Mouse (Mus musculus): Measurements from ENCODE around the gene Trim47.

The Trim47 gene

GRCm38 (mm10) chr11:116087194-116088130, 39.5 kb downstream of the Trim47 start:
- peak; percentile 94 for DNase-seq

DNA sequence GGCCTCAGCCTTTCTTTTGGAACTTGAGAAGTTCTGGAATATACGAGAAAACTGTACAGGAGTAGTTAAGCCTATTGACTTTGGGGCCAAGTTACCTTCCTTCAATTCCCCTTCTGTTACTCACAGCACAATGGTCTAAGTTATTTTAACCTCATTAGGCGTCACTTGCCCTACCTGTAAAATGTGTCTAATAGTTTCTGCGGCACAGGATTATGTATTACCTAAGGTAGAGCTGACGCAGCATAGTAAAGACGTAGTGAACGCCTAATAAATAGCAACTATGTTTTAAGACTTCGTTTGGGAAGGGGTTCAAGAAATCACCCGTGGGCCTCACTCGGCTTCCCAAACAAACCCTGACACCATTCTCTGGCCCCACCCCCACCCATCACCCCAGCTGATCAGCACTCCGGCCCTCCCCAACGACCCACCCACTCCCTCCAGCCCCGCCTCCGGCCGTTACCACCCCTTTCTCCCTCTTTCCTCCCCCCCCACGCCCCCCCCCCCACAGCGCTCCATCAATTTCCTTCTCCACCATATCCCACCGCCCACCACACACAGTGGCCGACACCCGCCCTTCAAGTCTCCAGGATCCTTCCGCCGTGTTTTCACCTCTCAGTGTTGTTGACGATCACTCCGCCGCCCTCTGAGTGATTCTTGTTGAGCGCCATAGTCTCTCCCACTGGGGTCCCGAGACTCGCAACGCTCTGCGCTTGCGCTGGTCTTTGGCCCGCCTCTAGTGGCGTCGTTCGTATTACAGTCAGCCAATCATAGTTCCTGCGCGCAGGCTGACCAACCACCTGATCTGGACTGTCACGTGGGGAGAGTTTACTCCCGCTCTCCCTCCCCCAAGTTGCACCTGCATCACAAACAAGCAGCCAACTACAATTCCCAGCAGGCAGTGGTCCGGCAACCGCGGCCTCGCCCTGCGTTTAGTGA, 40.5 kb downstream of the Trim47 start, which contains the start of gene Wbp2:
Gene Wbp2 (minus strand): TSS at position 738 of the 936 bp plus-strand sequence.
- DNase-seq: peak; percentile 100

DNA sequence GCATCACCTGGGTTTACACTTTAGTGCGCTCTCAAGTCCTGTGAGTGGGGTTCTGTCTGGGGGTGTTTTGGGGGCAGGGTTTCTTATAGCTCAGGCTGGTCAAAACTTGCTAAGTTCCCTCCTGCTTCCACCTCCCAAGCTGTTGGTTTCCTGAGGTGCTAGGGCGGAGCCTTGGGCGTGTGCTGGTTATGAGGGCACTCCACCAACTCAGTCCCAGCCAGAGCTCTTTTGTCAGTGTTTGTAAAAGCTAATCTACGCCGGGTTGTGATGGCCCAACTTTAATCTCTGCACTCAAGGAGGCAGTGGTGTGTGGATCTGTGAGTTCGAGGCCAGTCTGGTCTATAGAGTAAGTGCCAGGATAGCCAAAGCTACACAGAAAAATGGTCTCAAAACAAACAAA, 42.8 kb downstream of the Trim47 start:
- peak; percentile 43 for DNase-seq

- no peak for DNase-seq
Measured at GRCm38 (mm10) chr11:116083096-116083672, 43.8 kb downstream of the Trim47 start.

- DNase-seq: peak; percentile 84
Measured at GRCm38 (mm10) chr11:116081081-116081480, 45.9 kb downstream of the Trim47 start.

GRCm38 (mm10) chr11:116079511-116079910, 47.5 kb downstream of the Trim47 start:
- DNase-seq: no peak

DNA sequence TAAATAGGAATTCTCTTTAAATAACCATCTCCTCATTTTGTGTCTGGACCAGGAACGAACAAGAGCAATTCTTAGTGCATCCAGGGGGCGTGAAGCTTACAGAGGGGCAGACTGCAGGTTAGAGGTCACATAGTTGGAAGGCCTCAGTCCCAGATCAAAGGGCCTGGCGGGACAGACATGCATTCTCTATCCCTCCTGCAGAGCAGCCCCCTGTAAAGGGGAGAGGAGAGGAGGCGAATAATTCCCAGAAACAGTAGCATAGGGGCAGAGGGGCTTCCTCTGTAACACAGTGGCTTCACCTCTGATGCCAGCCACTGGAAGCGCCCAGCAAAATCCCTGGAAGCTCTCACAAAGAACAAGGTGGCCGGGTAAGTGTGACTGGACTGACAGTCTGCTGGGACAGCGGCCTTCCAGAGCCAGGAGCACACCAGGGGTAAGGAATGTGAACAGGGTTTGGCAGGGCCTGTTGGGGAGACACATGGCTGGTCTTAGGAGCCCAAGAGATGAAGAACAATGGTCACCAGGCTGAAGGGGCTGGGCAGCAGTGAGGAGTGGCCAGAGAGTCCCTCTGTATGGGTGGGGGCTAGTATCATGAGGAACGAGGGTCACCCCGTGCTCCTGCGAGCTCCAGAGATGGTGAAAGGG, 48.2 kb downstream of the Trim47 start:
- DNase-seq: no peak

GRCm38 (mm10) chr11:116078221-116078620, 48.8 kb downstream of the Trim47 start:
- peak; percentile 88 for DNase-seq

- DNase-seq: peak; percentile 85
Measured at GRCm38 (mm10) chr11:116077446-116078204, 49.4 kb downstream of the Trim47 start, which contains the start of gene Unc13d. Gene Unc13d (minus strand): TSS chr11:116077961.

GRCm38 (mm10) chr11:116076836-116077235, 50.2 kb downstream of the Trim47 start:
- DNase-seq: peak; percentile 28

GRCm38 (mm10) chr11:116076266-116076540, 50.8 kb downstream of the Trim47 start:
- no peak for DNase-seq

DNA sequence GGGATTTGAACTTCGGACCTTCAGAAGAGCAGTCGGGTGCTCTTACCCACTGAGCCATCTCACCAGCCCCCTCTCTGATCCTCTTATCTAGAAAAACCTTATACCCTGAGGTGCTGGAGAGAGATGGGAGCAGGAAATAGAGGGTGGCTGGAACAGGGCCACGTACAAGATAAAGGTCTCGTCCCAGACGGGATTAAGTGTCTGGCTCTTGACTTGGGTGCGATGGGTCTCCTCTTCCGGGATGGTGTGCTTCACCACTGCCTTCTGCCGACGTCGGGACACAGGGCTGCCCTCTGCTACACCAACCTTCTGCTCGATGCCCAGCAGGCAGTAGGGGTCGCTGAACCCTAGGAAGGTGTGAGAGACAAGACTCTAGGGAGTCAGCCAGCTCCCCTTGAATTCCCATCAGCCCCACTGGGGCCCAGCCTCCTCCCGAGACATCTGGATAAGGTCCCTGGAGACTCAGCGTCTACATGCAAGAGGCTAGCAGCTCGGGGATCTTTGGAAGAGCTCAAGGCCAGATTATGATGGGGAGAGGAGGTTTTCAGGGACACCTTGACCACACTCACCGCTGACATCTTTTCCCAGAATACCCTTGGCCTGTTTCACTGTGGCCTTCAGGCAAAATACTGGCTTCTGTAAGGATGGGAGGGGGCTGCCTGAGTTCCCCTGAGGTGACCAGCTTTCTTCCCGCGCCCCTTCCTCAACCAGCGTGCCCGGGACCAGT, 51.3 kb downstream of the Trim47 start:
- no peak for DNase-seq

GRCm38 (mm10) chr11:116074436-116074991, 52.5 kb downstream of the Trim47 start:
- DNase-seq: no peak

DNA sequence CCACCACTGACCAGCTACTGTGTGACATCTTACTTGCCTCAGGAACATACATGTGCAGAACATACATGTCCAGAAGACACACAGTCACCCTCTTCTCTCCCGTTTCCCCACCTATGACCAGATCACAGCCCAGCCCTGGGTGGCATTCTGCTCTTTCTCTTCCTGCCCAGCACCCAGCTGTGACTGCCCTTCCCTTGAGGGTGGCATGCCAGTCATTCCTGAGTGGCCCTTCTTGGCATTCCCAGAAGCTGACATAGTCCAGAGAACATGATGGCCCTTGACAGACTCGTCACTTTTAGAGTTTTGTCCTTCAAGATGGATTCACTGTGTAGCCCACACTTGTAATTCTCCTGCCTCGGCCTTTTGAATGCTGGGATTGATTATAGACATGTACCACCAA, 54.4 kb downstream of the Trim47 start:
- DNase-seq: peak; percentile 77

DNA sequence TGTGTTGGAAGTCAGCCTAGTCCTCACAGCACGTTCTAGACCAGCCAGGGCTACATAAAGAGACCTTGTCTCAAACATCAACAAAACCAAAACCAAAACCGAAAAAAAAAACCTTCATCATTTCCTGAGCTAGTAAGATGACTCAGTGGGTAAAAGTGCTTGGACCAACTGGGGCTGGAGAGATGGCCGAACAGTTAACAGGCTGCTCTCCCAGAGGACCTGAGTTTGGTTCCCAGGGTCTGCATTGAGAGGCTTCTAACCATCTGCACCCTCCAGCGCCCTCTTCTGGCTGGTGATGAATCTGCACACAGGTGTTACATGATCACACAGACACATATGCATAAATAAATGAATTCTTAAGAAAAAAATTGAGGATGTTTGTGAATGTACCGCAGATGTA, 55.5 kb downstream of the Trim47 start:
- peak; percentile 56 for DNase-seq

DNA sequence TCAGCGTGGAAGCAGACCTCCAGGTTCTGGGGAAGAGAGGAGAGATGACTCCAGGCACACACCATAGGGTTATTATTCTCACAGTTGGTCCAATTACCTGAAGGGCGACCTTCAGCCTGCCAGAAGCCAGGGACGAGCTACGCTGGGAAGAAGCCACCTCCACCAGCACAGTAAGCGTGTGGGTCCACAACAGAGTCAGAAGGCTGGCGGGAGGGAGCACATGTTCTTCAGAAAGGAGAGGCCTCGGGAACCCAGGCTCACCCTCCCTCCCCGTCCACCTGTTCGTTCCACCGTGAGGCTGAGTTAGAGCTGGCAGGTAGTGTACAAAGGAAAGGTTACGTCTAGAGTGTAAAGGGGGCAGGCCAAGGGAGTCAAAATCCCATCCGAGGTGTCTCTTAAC, 61.7 kb downstream of the Trim47 start:
- no peak for DNase-seq

- no peak for DNase-seq
Measured at GRCm38 (mm10) chr11:116064187-116064867, 62.7 kb downstream of the Trim47 start.

DNA sequence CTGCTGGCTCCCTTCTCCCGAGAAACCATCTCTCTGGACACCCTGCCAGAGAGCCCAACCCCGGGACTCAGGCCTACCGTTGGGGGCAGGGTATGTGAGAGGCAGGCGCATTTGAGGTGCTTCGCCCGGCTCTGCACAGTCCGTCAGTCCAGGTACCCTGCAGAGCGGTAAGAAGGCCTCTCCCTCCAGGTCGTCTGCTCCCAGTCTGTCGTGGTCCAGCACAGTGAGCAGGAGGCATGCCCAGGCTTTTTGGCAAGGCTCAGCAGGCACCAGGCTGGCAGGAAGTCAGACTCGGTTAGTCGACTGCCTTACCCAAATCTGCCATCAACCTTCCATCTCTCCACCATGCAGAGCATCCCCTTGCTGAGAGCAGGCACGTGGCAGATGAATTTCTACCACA, 63.4 kb downstream of the Trim47 start:
- no peak for DNase-seq

GRCm38 (mm10) chr11:116062521-116062920, 64.5 kb downstream of the Trim47 start:
- DNase-seq: no peak

Data from lung, postnatal 36 days (tissue).